Mouse (Mus musculus) liver, adult 2 months (tissue): ENCODE results near the gene Gm266.

Experiments used
- CTCF ChIP-seq: fragments of 200-500 bp; IDR thresholded peaks from 2 replicates; pipeline ENCODE4 v1.5.1; 2011; ENCODE audit warnings: low read depth, low read length, control low read depth
- POLR2A ChIP-seq: fragments of 200-500 bp; IDR thresholded peaks from 2 replicates; pipeline ENCODE4 v1.6.1; 2011; ENCODE audit warnings: low read length, control low read depth; ENCODE audit not compliant: insufficient read depth; ENCODE audit errors: extremely low read depth

- TF ChIP-seq CTCF (no peak), POLR2A (no peak)
These were observed 17.9 kb upstream of the Gm266 start for GRCm38 (mm10) chr12:111503571-111503970.
